Mouse (Mus musculus) embryonic facial prominence, embryonic 11.5 days (tissue): Measurements from ENCODE around the gene Ccl22. TPM values are rescaled to one million over a fixed set of nuclear protein-coding genes. Genes with fewer than 3 reads are reported as not detected.

ENCODE experiments used
- ATAC-seq: fragments of 200-750 bp; cut with Nextera tagmentation; replicated peaks from 2 replicates; pipeline ENCODE4 v1.8.0; 2017; ENCODE audit warnings: low read depth; ENCODE audit not compliant: insufficient number of reproducible peaks, low FRiP score, low TSS enrichment
- DNase-seq: peaks from one replicate; pipeline ENCODE4 v3.0.0-alpha.2; 2015; ENCODE audit warnings: low spot score
- H3K27ac ChIP-seq: fragments of 300-500 bp; sonication (generic); replicated peaks from 2 replicates; pipeline ENCODE4 v1.5.1; 2014; ENCODE audit warnings: mild to moderate bottlenecking, low read depth, low read length, control low read depth
- H3K27me3 ChIP-seq: fragments of 300-500 bp; sonication (generic); 2 replicates; pipeline ENCODE4 v1.6.1; 2014; ENCODE audit warnings: mild to moderate bottlenecking, low read length, moderate library complexity, mixed read lengths; ENCODE audit not compliant: control insufficient read depth, insufficient read depth
- H3K36me3 ChIP-seq: fragments of 300-500 bp; sonication (generic); replicated peaks from 2 replicates; pipeline ENCODE4 v1.6.1; 2014; ENCODE audit warnings: low read depth, mild to moderate bottlenecking, low read length, moderate library complexity, mixed read lengths; ENCODE audit not compliant: control insufficient read depth, insufficient read depth
- H3K4me1 ChIP-seq: fragments of 300-500 bp; sonication (generic); 2 replicates; pipeline ENCODE4 v1.6.1; 2014; ENCODE audit warnings: low read length, mixed read lengths; ENCODE audit not compliant: control insufficient read depth, insufficient read depth
- H3K4me2 ChIP-seq: fragments of 300-500 bp; sonication (generic); 2 replicates; pipeline ENCODE4 v1.6.1; 2014; ENCODE audit warnings: low read depth, mild to moderate bottlenecking, control low read depth, low read length, moderate library complexity
- H3K4me3 ChIP-seq: fragments of 300-500 bp; sonication (generic); 2 replicates; pipeline ENCODE4 v1.5.1; 2014; ENCODE audit warnings: low read depth, low read length, control low read depth
- H3K9ac ChIP-seq: fragments of 300-500 bp; sonication (generic); replicated peaks from 2 replicates; pipeline ENCODE4 v1.6.1; 2014; ENCODE audit warnings: mild to moderate bottlenecking, control low read depth, low read length
- H3K9me3 ChIP-seq: fragments of 300-500 bp; sonication (generic); replicated peaks from 2 replicates; pipeline ENCODE4 v1.6.1; 2016; ENCODE audit warnings: mild to moderate bottlenecking, low read length, inconsistent platforms, mixed read lengths; ENCODE audit not compliant: control insufficient read depth
- WGBS: fragments of 180-500 bp; shearing (Covaris S2); extraction: QIAGEN DNeasy Blood & Tissue Kit; methylation state at CpG from one replicate; pipeline ENCODE4 v1.1.7; 2014; 5-methylcytosine and 5-hydroxymethylcytosine counted together
- polyA plus RNA-seq: library from polyadenylated mRNA; unstranded; fragments of >200 nt; fragmentation: Nextera tagmentation; extraction: Ambion mirVana; gene quantifications from 2 replicates; pipeline ENCODE4 v1.2.1, GENCODE M21; 2014

The Ccl22 gene
- polyA plus RNA-seq, 1 experiment from 2014 or later: not detected

- H3K4me3 ChIP-seq: no peak overlapping the region
- 82% methylated on average over 10 of the region's 10 CpGs for WGBS
- DNase-seq (no peak), ATAC-seq (no peak)
- H3K4me1 ChIP-seq: no peaks in the 10 kb centered on the region
- no peak overlapping the region for H3K27ac ChIP-seq
- no peak overlapping the region for H3K9ac ChIP-seq
- no peaks in the 10 kb centered on the region for H3K36me3 ChIP-seq
- no peak overlapping the region for H3K4me2 ChIP-seq
- no peaks in the 10 kb centered on the region for H3K9me3 ChIP-seq
- H3K27me3 ChIP-seq: no peaks in the 10 kb centered on the region
Observed at GRCm38 (mm10) chr8:94751023-94751849, 5.8 kb downstream of the Ccl22 start.

GRCm38 (mm10) chr8:94754006-94754405 lies 8.6 kb downstream of the Ccl22 start:
- Histone ChIP-seq H3K9me3 (no peaks in the 10 kb centered on the region), H3K4me3 (no peak overlapping the region), H3K36me3 (no peaks in the 10 kb centered on the region), H3K9ac (no peak overlapping the region), H3K27ac (no peak overlapping the region), H3K4me1 (no peaks in the 10 kb centered on the region), H3K27me3 (no peaks in the 10 kb centered on the region), H3K4me2 (no peak overlapping the region)
- no peak for DNase-seq
- WGBS: 92% methylated on average over 2 of the region's 2 CpGs
- ATAC-seq: no peak

GRCm38 (mm10) chr8:94754486-94754885 lies 9.1 kb downstream of the Ccl22 start:
- Histone ChIP-seq H3K27ac (no peak overlapping the region), H3K9ac (no peak overlapping the region), H3K9me3 (no peaks in the 10 kb centered on the region), H3K4me3 (no peak overlapping the region), H3K36me3 (no peaks in the 10 kb centered on the region), H3K4me1 (no peaks in the 10 kb centered on the region), H3K4me2 (no peak overlapping the region), H3K27me3 (no peaks in the 10 kb centered on the region)
- 69% methylated on average over 2 of the region's 2 CpGs for WGBS
- no peak for DNase-seq
- ATAC-seq: 0 out of 2 replicates have a peak, but pooled peaks have one; percentile 44

- Histone ChIP-seq H3K9ac (no peak overlapping the region), H3K4me3 (no peak overlapping the region), H3K27me3 (no peaks in the 10 kb centered on the region; the same call in none of the 2 replicates), H3K36me3 (no peaks in the 10 kb centered on the region), H3K9me3 (no peaks in the 10 kb centered on the region), H3K4me1 (no peaks in the 10 kb centered on the region; the same call in 1 of the 2 replicates), H3K4me2 (no peak overlapping the region), H3K27ac (no peak overlapping the region)
- DNase-seq (no peak), ATAC-seq (no peak)
- 79% methylated on average over 9 of the region's 9 CpGs for WGBS
Observed at GRCm38 (mm10) chr8:94767035-94767434, 21.6 kb downstream of the Ccl22 start.

GRCm38 (mm10) chr8:94770945-94771344 lies 25.6 kb downstream of the Ccl22 start:
- no peak overlapping the region for H3K4me3 ChIP-seq
- no peaks in the 10 kb centered on the region for H3K9me3 ChIP-seq
- H3K36me3 ChIP-seq: no peaks in the 10 kb centered on the region
- ATAC-seq: no peak
- DNase-seq: no peak
- H3K27ac ChIP-seq: no peak overlapping the region
- no peaks in the 10 kb centered on the region; the same call in 1 of the 2 replicates for H3K4me1 ChIP-seq
- peaks cover 6% of the 10 kb centered on the region for H3K27me3 ChIP-seq
- no peak overlapping the region for H3K9ac ChIP-seq
- 70% methylated on average over 6 of the region's 6 CpGs for WGBS
- H3K4me2 ChIP-seq: no peak overlapping the region

- no peaks in the 10 kb centered on the region for H3K9me3 ChIP-seq
- peak within 1 kb of the TSS; percentile 89 for H3K4me2 ChIP-seq
- peak within 1 kb of the TSS; percentile 46 for H3K4me3 ChIP-seq
- peak; percentile 72 for ATAC-seq
- peak within 1 kb of the TSS; percentile 61 for H3K9ac ChIP-seq
- no peaks in the 10 kb centered on the region for H3K36me3 ChIP-seq
- peak; percentile 85 for DNase-seq
- H3K27me3 ChIP-seq: peaks cover 6% of the 10 kb centered on the region
- H3K4me1 ChIP-seq: no peaks in the 10 kb centered on the region; the same call in 1 of the 2 replicates
- under 1% methylated on average over 38 of the region's 38 CpGs for WGBS
- no peak within 1 kb of the TSS for H3K27ac ChIP-seq
Observed at GRCm38 (mm10) chr8:94771941-94772670, 26.7 kb downstream of the Ccl22 start, which contains the start of gene Cx3cl1. TSS of gene Cx3cl1 (plus strand) at chr8:94772009.

GRCm38 (mm10) chr8:94773048-94773447 lies 27.7 kb downstream of the Ccl22 start:
- DNase-seq (no peak), ATAC-seq (no peak)
- H3K4me2 ChIP-seq: no peak overlapping the region
- H3K4me3 ChIP-seq: no peak overlapping the region
- WGBS: 40% methylated on average over 6 of the region's 6 CpGs
- H3K27ac ChIP-seq: no peak overlapping the region
- no peaks in the 10 kb centered on the region; the same call in 1 of the 2 replicates for H3K36me3 ChIP-seq
- no peaks in the 10 kb centered on the region; the same call in none of the 2 replicates for H3K4me1 ChIP-seq
- no peaks in the 10 kb centered on the region for H3K9me3 ChIP-seq
- H3K27me3 ChIP-seq: peaks cover 6% of the 10 kb centered on the region
- no peak overlapping the region for H3K9ac ChIP-seq
